Mouse (Mus musculus): ENCODE results near the gene Mrpl42.
"Not testable (repeated sequence)": the region's sequence is repeated elsewhere in the genome, so short reads cannot be mapped to it uniquely, and the experiment has no call there.

The Mrpl42 gene

DNA sequence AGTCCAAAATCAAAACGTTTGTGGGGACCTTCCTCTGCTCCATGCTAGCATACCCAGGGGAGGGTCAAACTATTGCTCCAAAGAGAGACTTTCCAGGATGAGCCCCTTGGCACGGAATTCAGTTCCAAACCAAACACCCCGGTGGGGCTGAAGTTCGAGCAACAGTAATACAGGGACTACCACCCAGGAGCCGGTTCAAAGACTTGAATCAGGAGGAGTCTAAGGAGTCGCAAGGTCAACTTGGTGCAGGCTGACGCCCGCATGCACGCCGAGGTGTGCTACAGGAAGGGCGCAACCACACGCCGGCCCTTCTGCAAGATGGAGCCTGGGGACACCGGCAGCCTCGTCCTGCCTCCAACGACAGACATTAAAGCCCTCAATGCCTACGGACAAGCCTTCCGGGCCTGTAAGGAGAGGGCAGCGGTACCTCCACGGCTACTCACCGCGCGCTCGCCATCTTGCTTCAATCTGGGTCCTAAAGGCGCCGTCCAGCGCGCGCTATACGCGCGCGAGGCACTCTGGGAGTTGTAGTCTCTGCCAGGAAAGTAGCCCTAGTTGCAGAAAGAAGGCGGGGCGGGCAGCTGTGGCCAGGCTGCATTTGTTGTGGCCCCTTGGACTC, at the start of gene Mrpl42:
Gene Mrpl42, minus strand, starts transcription at position 478 of the 619 bp plus-strand sequence.
- peak; percentile 64 to 75 for DNase-seq (ENCODE audit: low spot score in 2 of 2)

DNA sequence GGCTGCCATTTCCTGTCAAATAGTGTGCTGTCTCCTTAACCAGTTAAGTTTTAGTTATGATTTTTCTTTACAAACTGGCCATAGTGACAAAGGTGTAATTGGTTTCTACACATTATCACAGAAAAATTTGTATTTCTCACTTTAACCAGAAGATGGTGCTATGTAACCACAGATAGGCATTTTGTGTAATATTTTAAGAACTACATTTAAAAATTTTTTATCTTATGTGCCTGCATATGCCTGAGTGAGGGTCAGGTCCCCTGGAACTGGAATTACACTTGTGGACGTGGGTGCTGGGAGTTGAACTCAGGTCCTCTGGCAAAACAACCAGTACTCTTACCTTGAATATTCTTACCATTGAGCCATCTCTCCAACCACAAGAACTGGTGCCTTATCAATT, 48.8 kb upstream of the Mrpl42 start:
- DNase-seq (ENCODE audit: low spot score in 2 of 2) = no peak

DNA sequence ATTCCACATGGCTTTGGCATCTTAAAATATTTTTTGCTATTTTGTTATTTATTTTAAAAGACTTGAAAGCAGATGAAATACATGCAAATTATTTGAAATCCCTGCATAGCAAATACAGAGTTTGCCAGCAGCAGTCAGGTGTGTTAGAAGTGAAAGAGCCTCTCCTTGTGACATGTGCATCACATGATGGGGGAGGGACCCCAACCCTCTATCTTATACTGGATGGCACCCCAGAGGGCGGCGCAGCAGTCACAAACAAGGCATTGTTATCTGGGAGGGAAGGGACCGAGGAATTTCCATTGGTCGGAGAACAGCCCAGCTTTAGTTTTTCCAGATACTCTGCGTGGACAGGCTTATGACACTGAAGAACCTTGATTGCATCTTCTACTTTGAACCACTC, 47.3 kb upstream of the Mrpl42 start:
- not testable (repeated sequence) for DNase-seq (ENCODE audit: low spot score in 2 of 2)

DNA sequence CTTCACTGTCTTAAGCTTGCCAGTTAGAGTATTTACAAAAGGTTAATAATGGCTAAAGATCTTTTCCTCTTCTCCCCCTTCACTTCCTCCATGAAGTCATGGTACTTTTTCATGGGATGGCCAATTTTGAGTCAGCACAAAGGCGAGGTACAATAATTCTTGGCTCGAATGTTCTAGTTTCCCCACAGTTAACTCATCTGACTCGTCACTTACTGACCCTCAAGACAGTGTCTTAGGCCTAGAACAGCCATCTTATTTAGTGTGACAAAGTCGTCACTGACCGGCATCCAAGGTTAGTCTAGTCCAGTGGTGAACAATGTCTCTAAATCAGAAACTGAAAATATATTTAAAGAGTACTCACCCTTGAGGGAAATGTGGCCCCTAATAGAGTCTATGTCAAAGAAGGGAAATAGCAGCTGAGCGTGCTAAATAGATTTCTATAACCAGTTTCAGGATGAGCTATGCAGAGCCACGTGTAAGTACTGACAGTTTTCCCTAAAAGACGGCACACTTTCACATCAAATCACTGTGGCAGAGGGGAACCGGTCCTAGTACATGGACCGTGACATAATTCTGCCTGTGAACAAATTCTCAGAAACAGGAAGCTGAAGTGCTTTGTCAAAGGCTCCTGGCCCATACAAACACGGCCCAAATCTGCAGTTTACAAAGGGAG, 46.5 kb upstream of the Mrpl42 start:
- DNase-seq (ENCODE audit: low spot score in 2 of 2) = no peak

DNA sequence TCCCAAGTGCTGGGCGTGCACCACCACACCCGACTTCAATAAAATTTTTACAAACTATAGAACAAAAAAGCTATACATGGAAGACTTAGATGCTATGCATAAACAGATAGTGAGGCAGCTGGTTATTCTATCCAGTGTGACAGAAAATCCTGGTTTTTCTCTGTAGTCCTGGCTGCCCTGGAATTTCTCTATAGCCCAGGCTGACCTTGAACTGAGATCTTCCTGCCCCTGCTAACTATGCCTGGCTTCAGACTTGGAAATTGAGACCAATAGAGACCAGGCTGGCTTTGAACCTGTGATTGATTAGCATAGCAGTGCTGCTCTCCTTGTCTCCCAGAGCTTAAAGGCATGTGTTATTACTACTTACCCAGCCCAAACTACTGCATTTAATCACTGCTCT, 44.4 kb upstream of the Mrpl42 start:
- DNase-seq (ENCODE audit: low spot score in 2 of 2) = no peak

DNA sequence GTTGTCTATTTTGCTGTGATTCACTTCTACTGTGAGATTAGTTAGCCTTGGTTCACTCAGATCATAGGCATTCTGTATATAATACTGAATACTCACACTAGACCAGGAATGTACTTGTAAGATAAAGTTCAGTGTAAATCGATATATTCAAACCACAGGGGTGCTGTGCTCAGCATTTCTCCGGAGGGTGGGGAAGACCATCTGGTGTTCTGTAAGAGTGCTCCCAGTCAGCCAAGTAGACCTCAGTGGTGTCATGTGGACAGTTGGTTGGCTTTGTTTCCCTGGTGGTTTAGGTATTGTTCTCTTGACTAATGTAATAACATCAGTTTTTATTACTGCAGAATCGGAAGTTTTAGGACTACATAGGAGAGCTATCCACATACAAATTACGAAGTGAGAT, 43.3 kb upstream of the Mrpl42 start:
- no peak for DNase-seq (ENCODE audit: low spot score in 2 of 2)

DNA sequence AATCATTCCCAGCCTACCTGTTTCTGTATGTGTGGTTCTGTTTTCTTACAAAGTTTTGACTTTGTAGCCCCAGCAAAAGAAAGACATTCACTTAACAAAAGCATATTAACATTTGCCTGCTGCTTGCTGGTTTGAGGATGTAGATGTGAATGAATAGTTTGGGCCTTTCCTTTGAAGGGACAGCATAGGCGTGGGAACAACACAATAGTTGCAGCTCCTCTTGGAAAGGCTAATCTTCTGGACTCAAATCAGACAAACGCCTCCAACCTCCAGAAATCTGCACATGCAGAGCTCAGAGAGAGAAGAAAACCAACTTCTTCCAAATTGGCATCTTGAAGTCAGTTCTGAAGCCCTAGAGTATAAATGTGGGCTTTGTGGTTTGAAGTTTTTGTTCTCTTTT, 42.9 kb upstream of the Mrpl42 start:
- no peak for DNase-seq (ENCODE audit: low spot score in 2 of 2)

DNA sequence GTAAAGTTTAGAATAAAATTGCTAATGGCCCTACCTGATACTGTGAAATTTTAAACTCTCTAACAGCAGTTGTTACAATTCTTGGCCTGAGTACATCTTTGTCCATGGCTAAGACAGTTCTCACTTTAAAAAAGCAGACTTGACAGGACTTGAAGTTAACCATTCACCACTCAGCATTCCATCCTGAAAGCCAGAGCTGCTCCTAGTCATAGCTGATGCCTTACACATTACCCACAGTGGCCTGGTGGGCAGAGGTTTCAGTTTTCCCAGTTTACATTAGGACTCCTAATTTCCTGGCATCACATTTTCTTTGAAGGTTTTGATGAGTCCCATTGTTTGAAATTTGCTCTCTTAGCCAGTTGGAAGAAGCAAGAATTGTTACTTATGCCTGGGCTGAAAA, 42.3 kb upstream of the Mrpl42 start:
- no peak for DNase-seq (ENCODE audit: low spot score in 2 of 2)

DNA sequence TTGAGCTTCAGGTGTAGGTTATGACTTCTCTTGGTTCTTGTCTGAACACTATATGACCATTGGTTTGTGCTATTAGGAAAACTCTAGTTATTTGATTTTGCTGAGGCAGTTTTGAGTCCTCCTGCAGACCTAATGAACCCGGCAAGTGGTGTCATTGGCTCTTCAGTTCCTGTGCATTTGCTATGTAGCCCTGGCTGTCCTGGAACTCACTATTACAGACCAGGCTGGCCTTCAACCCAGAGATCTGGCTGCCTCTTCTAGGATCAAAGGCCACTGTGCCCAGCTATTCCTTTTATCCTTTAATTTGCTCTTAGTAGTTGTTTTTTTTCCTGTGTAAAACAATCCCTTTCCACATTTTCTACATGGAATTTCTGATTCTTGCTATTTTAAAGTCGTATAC, 41.6 kb upstream of the Mrpl42 start:
- DNase-seq (ENCODE audit: low spot score in 2 of 2) = no peak

DNA sequence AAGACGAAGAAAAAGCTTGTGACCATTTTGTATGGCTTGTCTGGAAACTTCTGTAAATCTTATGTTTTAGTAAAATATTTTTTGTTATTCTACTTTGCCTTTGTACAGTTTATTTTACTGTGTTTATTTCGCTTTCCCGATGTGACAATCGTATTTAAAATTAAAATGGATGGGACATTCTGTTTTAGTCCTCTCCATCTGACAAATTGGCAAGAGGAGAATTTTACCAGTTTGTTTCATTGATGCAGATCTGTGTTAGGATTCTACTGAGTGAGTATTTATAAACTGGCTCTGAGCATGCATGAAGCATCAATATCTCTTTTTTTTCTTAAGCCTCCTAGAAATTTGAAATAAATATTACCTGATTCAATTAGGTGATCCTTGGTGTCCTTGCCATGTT, 41.2 kb upstream of the Mrpl42 start:
- no peak for DNase-seq (ENCODE audit: low spot score in 2 of 2)

DNA sequence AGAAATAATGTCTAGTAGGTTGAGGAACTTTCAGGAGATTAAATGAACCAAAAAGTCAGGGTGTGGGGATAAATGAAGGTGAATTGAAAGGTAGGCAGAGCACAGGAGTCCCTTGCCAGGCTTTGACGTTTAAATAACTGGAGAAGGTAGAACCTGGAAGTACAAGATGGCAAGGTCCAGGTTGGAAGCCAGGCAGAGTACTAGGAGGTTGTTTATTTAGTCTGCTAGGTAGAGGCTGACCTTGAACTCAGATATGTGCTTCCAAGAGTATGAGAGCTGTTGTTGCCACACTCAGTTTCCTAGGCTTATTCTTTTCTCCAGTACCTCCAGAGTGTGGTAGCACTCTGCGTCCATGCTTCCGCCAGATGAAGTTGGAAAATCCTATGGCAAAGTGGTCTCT, 38.1 kb upstream of the Mrpl42 start:
- DNase-seq (ENCODE audit: low spot score in 2 of 2) = no peak

DNA sequence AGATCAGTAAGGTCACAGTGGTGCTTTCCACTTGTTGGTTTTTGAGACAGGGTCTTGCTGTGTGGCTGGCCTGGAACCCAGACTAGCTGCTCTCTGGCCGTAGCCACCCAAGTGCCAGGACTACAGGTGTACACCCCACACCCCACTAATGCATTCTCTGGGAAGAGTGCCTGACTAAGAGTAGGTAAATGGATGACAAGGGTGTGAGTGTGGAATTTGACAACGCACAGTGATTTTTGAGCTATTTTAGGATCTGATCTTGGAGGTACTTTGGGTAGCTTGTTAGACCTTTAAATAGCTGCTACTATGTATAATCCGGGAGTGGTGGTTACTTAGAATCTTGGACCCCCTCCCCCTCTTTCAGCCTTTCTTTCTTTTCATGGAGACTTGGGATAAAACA, 37.5 kb upstream of the Mrpl42 start:
- no peak for DNase-seq (ENCODE audit: low spot score in 2 of 2)

DNA sequence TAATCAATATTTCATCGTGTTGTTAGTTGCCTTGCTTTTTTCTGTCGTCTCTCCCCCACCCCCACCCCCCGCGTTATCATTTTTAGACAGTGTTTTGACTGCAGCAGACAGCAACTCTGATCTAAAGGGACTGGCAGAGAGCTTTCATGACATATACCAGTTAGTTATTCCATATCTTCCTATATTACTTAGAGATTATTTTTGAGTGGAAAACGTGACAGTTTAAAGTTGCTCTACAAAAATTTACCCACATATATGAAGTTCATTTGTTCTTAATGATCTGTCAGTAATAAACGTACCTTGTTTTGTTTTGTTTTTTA, 34.4 kb upstream of the Mrpl42 start:
- DNase-seq (ENCODE audit: low spot score in 2 of 2) = no peak

DNA sequence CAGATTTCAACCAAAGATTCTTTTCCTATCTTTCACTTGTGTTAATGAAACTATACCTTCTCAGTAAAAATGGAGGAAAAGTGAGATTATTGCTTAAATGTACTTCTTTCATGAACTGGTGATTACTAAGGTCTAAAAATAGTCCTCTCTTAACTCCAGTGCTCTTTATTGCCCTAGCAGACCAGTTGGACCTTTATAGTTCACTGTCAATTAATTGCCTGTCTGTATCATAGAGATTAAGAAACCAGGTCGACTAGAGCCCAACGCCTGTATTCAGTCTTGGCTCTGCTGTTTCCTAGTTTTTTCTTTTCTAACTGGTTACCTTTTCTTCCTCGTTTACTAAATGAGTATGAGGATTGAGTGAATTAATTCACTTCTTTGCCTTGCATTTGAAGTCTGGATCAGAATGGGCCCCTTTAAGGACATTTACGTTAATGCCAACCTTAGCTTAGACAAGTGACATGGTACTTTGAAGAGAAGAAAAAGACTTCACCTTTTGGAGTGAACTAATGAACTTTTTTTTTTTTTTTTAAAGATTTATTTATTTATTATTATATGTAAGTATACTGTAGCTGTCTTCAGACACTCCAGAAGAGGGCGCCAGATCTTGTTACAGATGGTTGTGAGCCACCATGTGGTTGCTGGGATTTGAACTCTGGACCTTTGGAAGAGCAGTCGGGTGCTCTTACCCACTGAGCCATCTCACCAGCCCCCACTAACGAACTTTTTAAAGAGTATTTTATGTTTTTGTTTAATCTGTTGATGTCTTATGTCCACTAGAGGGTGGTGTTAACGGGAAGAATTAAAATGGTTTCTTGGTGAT, 33.9 kb upstream of the Mrpl42 start:
- DNase-seq (ENCODE audit: low spot score in 2 of 2) = no peak

DNA sequence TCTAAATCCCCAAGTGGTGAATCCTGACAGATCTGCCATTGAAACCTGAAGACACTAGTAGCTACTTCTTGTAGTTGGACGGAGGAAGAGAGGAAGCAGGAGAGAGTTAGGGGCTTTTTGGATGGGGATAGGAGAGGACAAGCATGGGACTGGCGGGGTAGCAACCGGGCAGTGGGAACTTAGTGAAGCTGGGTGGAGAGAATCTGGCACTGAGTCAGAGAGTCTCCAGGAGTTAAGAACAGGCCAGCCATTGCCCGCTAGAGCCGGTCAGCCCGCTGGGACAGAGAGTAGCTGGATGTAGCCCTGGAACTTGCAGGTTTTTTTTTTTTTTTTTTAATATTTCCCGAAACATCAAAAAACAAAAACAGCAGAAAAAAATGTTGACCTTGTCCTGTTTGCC, 31.6 kb upstream of the Mrpl42 start:
- DNase-seq (ENCODE audit: low spot score in 2 of 2) = no peak

DNA sequence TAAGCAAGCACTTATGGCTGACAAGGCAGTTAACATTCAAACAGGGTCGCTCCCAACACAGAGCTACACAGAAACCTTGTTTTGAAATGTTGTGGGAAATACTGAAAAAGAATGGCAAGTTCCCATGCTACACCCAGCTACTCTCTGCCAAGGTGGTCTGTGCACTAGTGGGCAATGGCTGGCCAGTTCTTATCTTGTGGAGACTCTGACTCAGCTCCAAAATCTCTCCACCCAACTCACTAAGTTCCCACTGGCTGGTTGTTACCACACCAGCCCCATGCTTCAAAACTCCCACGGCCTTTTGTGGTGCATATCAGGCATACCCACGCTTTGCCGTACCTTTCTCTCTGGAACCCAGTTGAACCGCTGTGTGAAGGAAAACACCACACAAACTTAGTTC, 31.2 kb upstream of the Mrpl42 start:
- no peak for DNase-seq (ENCODE audit: low spot score in 2 of 2)

DNA sequence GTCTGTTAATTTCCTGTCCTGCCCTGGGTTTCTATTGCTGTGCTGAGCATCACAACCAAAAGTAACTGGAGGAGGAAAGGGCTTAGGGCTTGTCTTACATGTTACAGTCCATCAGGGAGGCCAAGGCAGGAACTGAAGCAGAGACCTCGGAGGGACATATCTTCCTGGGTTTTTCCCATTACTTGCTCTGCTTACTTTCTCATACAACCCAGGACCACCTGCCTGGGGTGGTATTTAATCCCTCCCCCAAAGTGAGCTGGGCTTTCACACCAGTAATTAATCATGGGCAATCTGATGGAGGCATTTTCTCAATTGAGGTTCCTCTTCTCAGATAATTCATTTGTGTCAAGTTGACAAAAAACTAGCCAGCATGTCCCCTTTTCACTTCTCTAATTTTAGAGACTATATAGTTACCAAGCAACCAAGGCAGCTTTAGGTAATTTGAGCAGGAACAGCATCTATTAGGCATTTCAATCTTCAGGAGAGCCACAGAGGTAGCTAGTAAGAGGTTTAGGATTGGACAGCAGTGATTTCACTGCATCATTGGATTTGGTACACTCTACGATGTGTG, 28.9 kb upstream of the Mrpl42 start:
- DNase-seq (ENCODE audit: low spot score in 2 of 2) = no peak

DNA sequence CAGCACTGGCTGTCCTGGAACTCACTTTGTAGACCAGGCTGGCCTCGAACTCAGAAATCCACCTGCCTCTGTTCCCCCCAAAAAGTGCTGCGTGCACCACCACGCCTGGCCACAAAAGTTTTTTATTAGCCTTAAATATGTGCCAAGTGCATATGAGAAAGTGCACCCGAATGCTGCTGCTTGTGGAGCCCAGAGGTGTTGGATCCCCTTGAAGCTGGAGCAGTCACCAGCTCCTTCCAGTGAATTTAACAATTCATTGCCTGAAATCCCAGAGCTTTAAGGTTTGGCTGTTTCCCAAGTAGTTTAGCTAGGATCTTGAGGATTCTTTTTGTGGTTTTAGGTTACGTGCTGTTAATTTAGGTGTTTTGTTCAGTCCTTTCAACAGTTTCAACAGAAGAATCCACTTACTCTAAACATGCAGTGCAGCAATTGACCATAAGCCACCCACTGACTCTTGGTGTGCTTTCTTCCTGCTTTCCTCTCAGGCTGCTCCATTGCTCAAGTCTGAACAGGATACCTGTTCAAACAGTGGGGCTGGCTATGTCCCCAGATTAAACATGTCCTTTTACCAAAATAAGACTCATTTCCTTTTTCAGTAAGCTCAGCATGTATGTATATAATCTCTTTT, 24.9 kb upstream of the Mrpl42 start:
- DNase-seq (ENCODE audit: low spot score in 2 of 2) = no peak

DNA sequence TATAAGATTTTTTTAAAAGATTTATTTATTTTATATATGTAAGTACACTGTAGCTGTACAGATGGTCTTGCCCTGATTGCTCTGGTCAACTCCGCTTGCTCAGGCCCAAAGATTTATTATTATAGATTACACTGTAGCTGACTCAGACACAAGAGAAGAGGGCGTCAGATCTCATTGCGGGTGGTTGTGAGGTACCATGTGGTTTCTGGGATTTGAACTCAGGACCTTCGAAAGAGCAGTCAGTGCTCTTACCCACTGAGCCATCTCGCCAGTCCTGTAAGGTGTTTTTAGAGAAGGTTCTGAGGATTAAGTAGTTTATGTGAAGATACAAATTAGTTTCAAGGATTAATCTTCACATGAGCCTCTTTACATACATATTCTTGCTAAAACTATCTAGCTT, 24.1 kb upstream of the Mrpl42 start:
- DNase-seq (ENCODE audit: low spot score in 2 of 2) = no peak

DNA sequence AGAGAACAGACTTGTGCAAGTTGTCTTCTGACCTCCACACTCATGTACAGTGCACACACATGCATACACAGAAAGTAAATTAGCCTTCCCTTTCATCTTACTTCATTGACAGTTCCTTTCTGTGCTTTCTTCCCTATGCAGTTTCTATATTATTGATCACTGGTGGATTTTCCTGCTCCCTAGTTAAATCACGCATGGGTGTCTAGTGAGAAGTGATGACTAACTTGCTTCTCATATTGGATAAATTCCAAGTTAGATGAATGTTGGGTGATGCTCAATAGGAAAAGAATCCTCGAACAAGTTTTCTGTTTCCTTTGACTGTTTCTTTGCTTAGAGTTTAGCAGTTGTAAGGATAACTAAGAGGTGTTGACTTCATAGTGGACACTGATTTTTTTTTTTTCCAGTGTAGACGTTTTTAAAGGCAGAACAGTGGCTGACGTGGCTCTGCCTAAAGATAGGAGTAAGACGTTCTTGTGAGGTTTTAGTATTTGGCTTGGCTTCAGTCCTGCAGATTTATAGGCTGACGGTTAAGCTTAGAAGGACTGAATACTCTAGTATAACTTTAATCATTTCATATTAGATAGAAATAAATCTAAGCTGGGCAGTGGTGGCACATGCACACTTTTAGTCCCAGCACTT, 23.4 kb upstream of the Mrpl42 start:
- no peak for DNase-seq (ENCODE audit: low spot score in 2 of 2)

DNA sequence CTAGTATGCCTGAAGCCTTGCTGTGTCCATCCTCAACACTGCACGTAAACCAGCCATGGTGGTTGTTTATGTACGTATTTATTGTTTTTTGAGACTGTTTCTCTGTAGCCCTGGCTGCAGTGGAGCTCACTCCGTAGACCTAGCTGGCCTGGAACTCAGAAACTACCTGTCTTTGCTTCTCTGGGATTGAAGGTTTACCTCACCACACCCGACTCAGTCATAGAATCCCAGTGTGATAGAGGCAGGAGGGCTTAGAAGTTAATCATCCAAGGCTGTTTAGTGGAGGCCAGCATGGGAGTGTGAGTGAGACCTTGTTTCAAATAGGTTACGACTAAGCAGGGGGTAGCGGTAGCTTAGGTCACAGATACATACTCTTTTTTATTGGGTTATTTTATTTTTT, 15.9 kb upstream of the Mrpl42 start:
- DNase-seq (ENCODE audit: low spot score in 2 of 2) = no peak

All from frontal cortex, postnatal 14 days (tissue).